Mouse (Mus musculus) cortical plate, adult 2 months (tissue): ENCODE measurements around the gene Thsd1.

Source experiments
- CTCF ChIP-seq: fragments of 200-500 bp; IDR thresholded peaks from 2 replicates; pipeline ENCODE4 v1.5.1; 2011; ENCODE audit warnings: mild to moderate bottlenecking, control low read depth, low read length; ENCODE audit not compliant: insufficient read depth; ENCODE audit errors: extremely low read depth
- POLR2A ChIP-seq: fragments of 200-500 bp; IDR thresholded peaks from 2 replicates; pipeline ENCODE4 v1.6.1; 2011; ENCODE audit warnings: mild to moderate bottlenecking, low read length, control low read depth; ENCODE audit not compliant: insufficient read depth; ENCODE audit errors: extremely low read depth

GRCm38 (mm10) chr8:22259531-22259930, 32.4 kb downstream of the Thsd1 start:
- TF ChIP-seq CTCF: no peak
- TF ChIP-seq POLR2A: no peak
